Mouse (Mus musculus) ovary, postnatal 14 days (tissue): ENCODE data around the gene Hist1h3i.

Source experiments
- DNase-seq: peaks from one replicate; pipeline ENCODE4 v3.0.0; 2022; ENCODE audit warnings: low spot score

The Hist1h3i gene

GRCm38 (mm10) chr13:21734010-21734905 is 48.9 kb downstream of the Hist1h3i start:
- DNase-seq = peak; percentile 82

GRCm38 (mm10) chr13:21733466-21733865 is 49.7 kb downstream of the Hist1h3i start:
- DNase-seq = no peak
